Mouse (Mus musculus) MEL (cell line): ENCODE results near the gene Dlg1.

Experiments used
- CTCF ChIP-seq, 3 experiments: IDR thresholded peaks in 2 of 3; conservative IDR thresholded peaks in 1 of 3; 2 replicates each; pipeline ENCODE4 v1.5.1; 2011 to 2012; ENCODE audit warnings: low read length in 3 of 3, low read depth in 2 of 3, mild to moderate bottlenecking in 2 of 3, improper control_type of control experiment in 1 of 3, inconsistent platforms in 1 of 3, mixed read lengths in 1 of 3, moderate library complexity in 1 of 3; ENCODE audit not compliant: control insufficient read depth in 1 of 3, insufficient read depth in 1 of 3, poor library complexity in 1 of 3, severe bottlenecking in 1 of 3
- ELF1 ChIP-seq: IDR thresholded peaks from 2 replicates; pipeline ENCODE4 v1.6.1; 2014; ENCODE audit warnings: low read depth, mild to moderate bottlenecking, inconsistent platforms, low read length, improper control_type of control experiment, moderate library complexity
- GATA1 ChIP-seq: IDR thresholded peaks from 2 replicates; pipeline ENCODE4 v1.6.1; 2011; ENCODE audit warnings: low read depth, low read length, improper control_type of control experiment
- POLR2A ChIP-seq, 2 experiments: IDR thresholded peaks; 2 replicates each; pipeline ENCODE4 v1.6.1; 2011 to 2012; ENCODE audit warnings: low read length in 2 of 2, mild to moderate bottlenecking in 2 of 2, control low read depth in 1 of 2, improper control_type of control experiment in 1 of 2, low read depth in 1 of 2, moderate library complexity in 1 of 2; ENCODE audit not compliant: control insufficient read depth in 1 of 2, insufficient read depth in 1 of 2, poor library complexity in 1 of 2
- POLR2AphosphoS2 ChIP-seq: IDR thresholded peaks from 2 replicates; pipeline ENCODE4 v1.6.1; 2011; ENCODE audit warnings: low read length, improper control_type of control experiment
- TCF12 ChIP-seq: IDR thresholded peaks from 2 replicates; pipeline ENCODE4 v1.6.1; 2014; ENCODE audit warnings: low read depth, mild to moderate bottlenecking, inconsistent platforms, low read length, improper control_type of control experiment, moderate library complexity
- UBTF ChIP-seq: IDR thresholded peaks from 2 replicates; pipeline ENCODE4 v1.6.1; 2012; ENCODE audit warnings: low read depth, mild to moderate bottlenecking, inconsistent platforms, low read length, improper control_type of control experiment, moderate library complexity, borderline replicate concordance; ENCODE audit not compliant: insufficient read depth

GRCm38 (mm10) chr16:31623136-31623535 lies 40.1 kb upstream of the Dlg1 start:
- TF ChIP-seq TCF12 (no peak), POLR2AphosphoS2 (no peak), ELF1 (no peak), GATA1 (no peak), CTCF (IDR thresholded peaks at IDR 0.05 in 2 of 3, conservative IDR thresholded peaks at IDR 0.05 in 1 of 3; ENCODE audit: control insufficient read depth in 1 of 3, insufficient read depth in 1 of 3, low read depth in 2 of 3, low read length in 3 of 3, poor library complexity in 1 of 3, severe bottlenecking in 1 of 3) (no peak), POLR2A (IDR thresholded peaks at IDR 0.05; ENCODE audit: control insufficient read depth in 1 of 2, insufficient read depth in 1 of 2, low read depth in 1 of 2, low read length in 2 of 2, poor library complexity in 1 of 2) (no peak), UBTF (no peak)
